Mouse (Mus musculus) CH12.LX (cell line): Measurements from ENCODE around the gene P3h1. TPM values are rescaled to one million over a fixed set of nuclear protein-coding genes. Genes with fewer than 3 reads are reported as not detected.

Experiments used
- DNase-seq: peaks from one replicate; pipeline ENCODE4 v3.0.0-alpha.2; 2013; ENCODE audit errors: extremely low read depth
- H3K27ac ChIP-seq: 2 replicates; pipeline ENCODE4 v1.5.1; 2012; ENCODE audit warnings: low read depth, mild to moderate bottlenecking, control low read depth, moderate library complexity; ENCODE audit not compliant: insufficient read depth
- H3K27me3 ChIP-seq: replicated peaks from 2 replicates; pipeline ENCODE3; 2012; ENCODE audit warnings: inconsistent platforms
- H3K36me3 ChIP-seq, 2 experiments: replicated peaks in 1 of 2; 2 replicates each; pipeline versions ENCODE3 to v1.6.1; 2012; ENCODE audit warnings: inconsistent platforms in 1 of 2, low read length in 1 of 2, mild to moderate bottlenecking in 1 of 2, mixed read lengths in 1 of 2, moderate library complexity in 1 of 2; ENCODE audit not compliant: control insufficient read depth in 1 of 2, insufficient read depth in 1 of 2
- H3K4me1 ChIP-seq, 2 experiments: 2 replicates each; pipeline ENCODE4 v1.6.1; 2012; ENCODE audit warnings: inconsistent platforms in 1 of 2, moderate library complexity in 1 of 2; ENCODE audit not compliant: insufficient read depth in 2 of 2, control insufficient read depth in 1 of 2
- H3K4me2 ChIP-seq: 2 replicates; pipeline ENCODE4 v1.6.1; 2012; ENCODE audit warnings: low read depth, mild to moderate bottlenecking, control low read depth; ENCODE audit not compliant: poor library complexity, insufficient read depth, severe bottlenecking
- H3K4me3 ChIP-seq, 3 experiments: fragments of 150-350 bp in 1 of 3; sonication (generic) in 1 of 3; replicated peaks in 1 of 3; 2 replicates each; pipeline versions ENCODE3 to v1.5.1; 2011 to 2012; ENCODE audit warnings: low read depth in 2 of 3, low read length in 2 of 3, mild to moderate bottlenecking in 2 of 3, moderate library complexity in 2 of 3, control low read depth in 1 of 3, improper control_type of control experiment in 1 of 3, inconsistent platforms in 1 of 3, mixed read lengths in 1 of 3; ENCODE audit not compliant: poor library complexity in 1 of 3
- H3K79me2 ChIP-seq: replicated peaks from 2 replicates; pipeline ENCODE4 v1.6.1; 2012; ENCODE audit warnings: mild to moderate bottlenecking, moderate library complexity; ENCODE audit not compliant: control insufficient read depth, poor library complexity, insufficient read depth, severe bottlenecking; ENCODE audit errors: extremely low read depth
- H3K9ac ChIP-seq: 2 replicates; pipeline ENCODE4 v1.6.1; 2012; ENCODE audit warnings: low read depth, mild to moderate bottlenecking, control low read depth, moderate library complexity; ENCODE audit not compliant: insufficient read depth
- H3K9me3 ChIP-seq: replicated peaks from 2 replicates; pipeline ENCODE3; 2012; ENCODE audit warnings: low read length, inconsistent platforms, mixed read lengths
- BHLHE40 ChIP-seq: IDR thresholded peaks from 2 replicates; pipeline ENCODE4 v1.6.1; 2011; ENCODE audit warnings: mild to moderate bottlenecking, low read depth, low read length, improper control_type of control experiment
- CTCF ChIP-seq, 2 experiments: IDR thresholded peaks in 1 of 2; conservative IDR thresholded peaks in 1 of 2; 2 replicates each; pipeline ENCODE4 v1.5.1; 2011 to 2012; ENCODE audit warnings: low read depth in 2 of 2, low read length in 2 of 2, improper control_type of control experiment in 1 of 2, inconsistent platforms in 1 of 2, mild to moderate bottlenecking in 1 of 2, moderate library complexity in 1 of 2
- EP300 ChIP-seq: IDR thresholded peaks from 2 replicates; pipeline ENCODE4 v1.6.1; 2011; ENCODE audit warnings: low read length, improper control_type of control experiment
- GABPA ChIP-seq: IDR thresholded peaks from 2 replicates; pipeline ENCODE4 v1.6.1; 2012; ENCODE audit warnings: low read depth, low read length, improper control_type of control experiment, inconsistent platforms; ENCODE audit not compliant: insufficient replicate concordance
- HCFC1 ChIP-seq: IDR thresholded peaks from 2 replicates; pipeline ENCODE4 v1.6.1; 2012; ENCODE audit warnings: low read depth, mild to moderate bottlenecking, inconsistent platforms, low read length, improper control_type of control experiment
- IRF4 ChIP-seq: IDR thresholded peaks from 2 replicates; pipeline ENCODE4 v1.6.1; 2014; ENCODE audit warnings: low read depth, mild to moderate bottlenecking, inconsistent platforms, low read length, improper control_type of control experiment
- POLR2AphosphoS2 ChIP-seq: IDR thresholded peaks from 2 replicates; pipeline ENCODE4 v1.6.1; 2011; ENCODE audit warnings: low read depth, low read length, improper control_type of control experiment
- RCOR1 ChIP-seq: conservative IDR thresholded peaks from 2 replicates; pipeline ENCODE4 v1.6.1; 2012; ENCODE audit warnings: low read depth, mild to moderate bottlenecking, inconsistent platforms, low read length, improper control_type of control experiment
- SMC3 ChIP-seq: IDR thresholded peaks from 2 replicates; pipeline ENCODE4 v1.6.1; 2011; ENCODE audit warnings: low read depth, low read length, improper control_type of control experiment
- TBP ChIP-seq: conservative IDR thresholded peaks from 2 replicates; pipeline ENCODE4 v1.6.1; 2011; ENCODE audit warnings: low read depth, low read length, improper control_type of control experiment
- TCF12 ChIP-seq: IDR thresholded peaks from 2 replicates; pipeline ENCODE4 v1.6.1; 2014; ENCODE audit warnings: low read depth, mild to moderate bottlenecking, inconsistent platforms, low read length, improper control_type of control experiment
- UBTF ChIP-seq: IDR thresholded peaks from 2 replicates; pipeline ENCODE4 v1.6.1; 2012; ENCODE audit warnings: low read depth, mild to moderate bottlenecking, inconsistent platforms, low read length, improper control_type of control experiment, moderate library complexity
- USF1 ChIP-seq: IDR thresholded peaks from 2 replicates; pipeline ENCODE4 v1.6.1; 2014; ENCODE audit warnings: low read depth, mild to moderate bottlenecking, inconsistent platforms, low read length, improper control_type of control experiment
- USF2 ChIP-seq: conservative IDR thresholded peaks from 2 replicates; pipeline ENCODE4 v1.6.1; 2011; ENCODE audit warnings: low read depth, low read length, improper control_type of control experiment
- ZC3H11A ChIP-seq: IDR thresholded peaks from 2 replicates; pipeline ENCODE4 v1.6.1; 2012; ENCODE audit warnings: low read depth, mild to moderate bottlenecking, inconsistent platforms, low read length, improper control_type of control experiment
- ZNF384 ChIP-seq: IDR thresholded peaks from 2 replicates; pipeline ENCODE4 v1.6.1; 2012; ENCODE audit warnings: low read depth, low read length, improper control_type of control experiment, inconsistent platforms
- dilution Hi-C: fragments of 300-500 bp; cut with MboI; formaldehyde crosslinking; loops from 2 replicates; pipeline ENCODE4 v1.14.3; 2020; ENCODE audit warnings: low sequenced_read_pairs; ENCODE audit not compliant: extremely low pct_unique_long_range_greater_than_20kb, extremely low pct_ligation_motif_present
- in situ Hi-C: fragments of 300-500 bp; cut with MboI; formaldehyde crosslinking; loops from 3 replicates; pipeline ENCODE4 v1.14.3; 2019; ENCODE audit warnings: low sequenced_read_pairs, low pct_ligation_motif_present, low pct_unique_long_range_greater_than_20kb, mixed read lengths
- polyA plus RNA-seq: library from polyadenylated mRNA; unstranded; fragments of >175 nt; gene quantifications from 2 replicates; pipeline ENCODE4 v1.2.1, GENCODE M21; 2012; ENCODE audit warnings: low read depth; ENCODE audit not compliant: insufficient read length
- total RNA-seq, 2 experiments: library from RNA; depleted of rRNA; stranded (reverse); fragments of 300-350 nt in 1 of 2; fragments of >200 nt in 1 of 2; gene quantifications; 2 replicates each; pipeline ENCODE4 v1.2.3; 2012 to 2014

The P3h1 gene
- total and polyA plus RNA-seq, 3 experiments = 14.8 to 31.6 (median 27.1) TPM

DNA sequence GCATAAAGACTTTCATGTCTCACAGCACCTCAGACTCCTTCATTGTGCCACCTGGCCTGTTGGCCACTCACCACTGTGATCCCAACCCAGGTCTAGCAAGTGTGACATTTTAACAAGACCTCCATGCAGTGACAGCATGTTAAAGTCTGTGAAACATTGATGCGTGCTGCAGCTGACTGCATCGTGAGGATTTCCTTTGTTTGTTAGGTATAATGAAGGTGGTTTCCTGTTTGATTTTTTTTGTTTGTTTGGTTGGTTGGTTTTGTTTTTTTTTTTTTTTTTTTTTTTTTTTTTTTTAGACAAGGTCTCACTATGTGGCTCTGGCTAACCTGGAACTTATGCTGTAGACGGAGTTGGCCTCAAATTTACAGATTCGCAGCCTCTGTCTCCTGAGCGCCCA is 29.8 kb downstream of the P3h1 start:
- Histone ChIP-seq H3K9me3 (no peaks in the 10 kb centered on the region), H3K9ac (no peak overlapping the region), H3K4me1 (peaks cover 8 to 20% of the 10 kb centered on the region in 2 experiments), H3K27me3 (no peaks in the 10 kb centered on the region), H3K4me2 (no peak overlapping the region), H3K36me3 (no peaks in the 10 kb centered on the region), H3K27ac (no peak overlapping the region), H3K79me2 (no peaks in the 10 kb centered on the region), H3K4me3 (no peak overlapping the region)
- TF ChIP-seq CTCF (conservative IDR thresholded peaks at IDR 0.05 in 1 of 2, IDR thresholded peaks at IDR 0.05 in 1 of 2; ENCODE audit: low read depth in 2 of 2, low read length in 2 of 2) (no peak), ZNF384 (peak; percentile 16; the same call in 1 of the 2 replicates)
- no peak for DNase-seq
- in situ Hi-C loops = loop anchor here (25.0 kb wide), 1 partner anchor 400 kb away; the partner anchor contains the start of gene Guca2b
- dilution Hi-C loops = no loop called here

DNA sequence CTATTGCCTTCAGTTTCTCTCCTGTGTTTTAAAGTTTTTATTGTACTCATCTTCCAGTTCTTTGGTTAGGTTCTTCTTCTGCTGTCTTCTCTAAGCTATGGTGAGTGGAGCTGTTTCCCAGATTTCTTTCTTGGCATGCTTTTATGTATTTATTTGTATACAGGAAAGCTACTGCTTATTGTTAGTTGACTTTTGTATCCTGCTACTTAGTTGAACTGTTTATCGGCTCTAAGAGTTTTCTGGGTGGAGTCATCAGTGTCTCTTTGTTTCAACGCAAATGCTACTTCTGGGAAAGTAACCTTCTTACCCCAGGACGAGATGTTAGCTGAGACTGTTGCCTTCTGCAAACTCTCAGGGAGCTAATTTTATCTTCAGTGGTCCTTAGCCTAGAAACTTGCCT is 30.7 kb downstream of the P3h1 start:
- Histone ChIP-seq H3K79me2 (no peaks in the 10 kb centered on the region), H3K4me3 (no peak overlapping the region), H3K9ac (no peak overlapping the region), H3K36me3 (peaks cover 0 to 2% of the 10 kb centered on the region in 2 experiments), H3K27ac (no peak overlapping the region), H3K4me2 (no peak overlapping the region), H3K4me1 (peaks cover 8 to 17% of the 10 kb centered on the region in 2 experiments), H3K9me3 (no peaks in the 10 kb centered on the region), H3K27me3 (no peaks in the 10 kb centered on the region)
- DNase-seq = no peak
- dilution Hi-C loops = no loop called here
- no peak for TF ChIP-seq USF1
- no peak for TF ChIP-seq SMC3
- TF ChIP-seq UBTF = no peak
- TF ChIP-seq CTCF (conservative IDR thresholded peaks at IDR 0.05 in 1 of 2, IDR thresholded peaks at IDR 0.05 in 1 of 2; ENCODE audit: low read depth in 2 of 2, low read length in 2 of 2) = no peak
- TF ChIP-seq HCFC1 = no peak
- TF ChIP-seq POLR2AphosphoS2 = no peak
- TF ChIP-seq IRF4 = no peak
- TF ChIP-seq USF2 = no peak
- TF ChIP-seq EP300 = no peak
- TF ChIP-seq TCF12 = no peak
- TF ChIP-seq ZC3H11A = no peak
- TF ChIP-seq BHLHE40 = no peak
- no peak for TF ChIP-seq RCOR1
- in situ Hi-C loops = loop anchor here (25.0 kb wide), 1 partner anchor 399 kb away; the partner anchor contains the start of gene Guca2b

DNA sequence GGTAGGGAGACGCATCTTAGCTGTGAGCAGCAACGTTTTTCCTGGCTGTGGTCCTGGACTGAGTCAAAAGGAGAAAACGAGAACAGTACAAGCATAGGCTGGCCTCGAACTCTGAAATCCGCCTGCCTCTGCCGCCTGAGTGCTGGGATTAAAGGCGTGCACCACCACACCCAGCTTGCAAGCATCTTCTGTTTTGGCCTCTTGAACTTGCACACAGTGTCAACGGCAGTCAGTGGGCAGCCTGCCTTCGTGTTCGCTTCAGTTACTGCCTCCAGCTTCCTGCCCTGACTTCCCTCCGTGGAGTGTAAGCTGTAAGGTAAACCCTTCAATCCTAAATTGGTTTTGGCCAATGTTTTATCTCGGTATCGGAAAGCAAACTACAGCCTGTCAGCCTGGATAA is 33.9 kb downstream of the P3h1 start:
- in situ Hi-C loops = loop anchor here (25.0 kb wide), 1 partner anchor 396 kb away; the partner anchor contains the start of gene Guca2b
- no peaks in the 10 kb centered on the region for H3K27me3 ChIP-seq
- H3K4me2 ChIP-seq = no peak overlapping the region
- no peak overlapping the region for H3K27ac ChIP-seq
- H3K9ac ChIP-seq = no peak overlapping the region
- H3K4me1 ChIP-seq = no peaks in the 10 kb centered on the region
- no peak for DNase-seq
- TF ChIP-seq GABPA = no peak
- no peak for TF ChIP-seq CTCF (conservative IDR thresholded peaks at IDR 0.05 in 1 of 2, IDR thresholded peaks at IDR 0.05 in 1 of 2; ENCODE audit: low read depth in 2 of 2, low read length in 2 of 2)
- peak; percentile 67; the same call in 1 of the 2 replicates for TF ChIP-seq TBP
- no peaks in the 10 kb centered on the region for H3K9me3 ChIP-seq
- peaks cover 10 to 24% of the 10 kb centered on the region in 2 experiments for H3K36me3 ChIP-seq
- H3K79me2 ChIP-seq = no peaks in the 10 kb centered on the region
- H3K4me3 ChIP-seq = no peak overlapping the region
- dilution Hi-C loops = no loop called here
